Mouse (Mus musculus) c-Kit-positive CD71-negative TER-119-negative erythroid progenitor cells, embryonic 14.5 days (primary cell): ENCODE measurements at regions not wholly inside any gene's neighbourhood (a gene's known extent, or its start where the extent isn't known, plus 50 kb on each side); places are given as distances from the start of the nearest gene placed in this dataset.

Experiments
- DNase-seq: peaks from one replicate; pipeline ENCODE4 v3.0.0-alpha.2; 2013; ENCODE audit warnings: low read depth

GRCm38 (mm10) chr4:95230461-95230860, 178.4 kb upstream of the Jun start:
- DNase-seq, result no peak

GRCm38 (mm10) chr4:95233034-95233433, 181.0 kb upstream of the Jun start:
- DNase-seq, result no peak

- DNase-seq, result no peak
Observed at GRCm38 (mm10) chr4:95234030-95234555, 182.1 kb upstream of the Jun start.

- no peak for DNase-seq
Observed at GRCm38 (mm10) chr4:95247977-95248376, 196.0 kb upstream of the Jun start.

- no peak for DNase-seq
Observed at GRCm38 (mm10) chr4:95249031-95249430, 197.0 kb upstream of the Jun start.

GRCm38 (mm10) chr4:95250083-95250482, 198.1 kb upstream of the Jun start:
- no peak for DNase-seq

GRCm38 (mm10) chr4:95269766-95270165, 217.7 kb upstream of the Jun start:
- no peak for DNase-seq

GRCm38 (mm10) chr4:95270389-95270788, 218.4 kb upstream of the Jun start:
- DNase-seq, result no peak

GRCm38 (mm10) chr4:95276231-95276630, 224.2 kb upstream of the Jun start:
- DNase-seq, result no peak

- DNase-seq, result no peak
Observed at GRCm38 (mm10) chr4:95277989-95278713, 226.1 kb upstream of the Jun start.

GRCm38 (mm10) chr4:95278714-95279095, 226.7 kb upstream of the Jun start:
- DNase-seq, result no peak

GRCm38 (mm10) chr4:95279200-95279599, 227.2 kb upstream of the Jun start:
- no peak for DNase-seq

GRCm38 (mm10) chr4:95282083-95282482, 230.1 kb upstream of the Jun start:
- DNase-seq, result no peak

- no peak for DNase-seq
Observed at GRCm38 (mm10) chr4:95283789-95284188, 231.8 kb upstream of the Jun start.

GRCm38 (mm10) chr4:95284192-95284591, 232.2 kb upstream of the Jun start:
- no peak for DNase-seq

GRCm38 (mm10) chr4:95284696-95285095, 232.7 kb upstream of the Jun start:
- no peak for DNase-seq

GRCm38 (mm10) chr4:95290321-95290720, 238.3 kb upstream of the Jun start:
- no peak for DNase-seq

- no peak for DNase-seq
Observed at GRCm38 (mm10) chr4:95294110-95294509, 242.1 kb upstream of the Jun start.

GRCm38 (mm10) chr4:95301907-95302306, 249.9 kb upstream of the Jun start:
- no peak for DNase-seq

GRCm38 (mm10) chr4:95303337-95303736, 251.3 kb upstream of the Jun start:
- DNase-seq, result peak; percentile 9

- DNase-seq, result no peak
Observed at GRCm38 (mm10) chr4:95304006-95304405, 252.0 kb upstream of the Jun start.

- no peak for DNase-seq
Observed at GRCm38 (mm10) chr4:95307134-95307533, 250.2 kb upstream of the Fggy start.

GRCm38 (mm10) chr4:95308469-95308895, 248.8 kb upstream of the Fggy start:
- no peak for DNase-seq

- DNase-seq, result no peak
Observed at GRCm38 (mm10) chr4:95310410-95310809, 246.9 kb upstream of the Fggy start.
